Mouse (Mus musculus) embryonic facial prominence, embryonic 13.5 days (tissue): ENCODE data around the gene P3h2. TPM values are rescaled to one million over a fixed set of nuclear protein-coding genes. Genes with fewer than 3 reads are reported as not detected.

Experiments used
- ATAC-seq: fragments of 200-750 bp; cut with Nextera tagmentation; 2 replicates; pipeline ENCODE4 v1.8.0; 2017; ENCODE audit warnings: low read depth; ENCODE audit not compliant: insufficient number of reproducible peaks, insufficient read depth, low FRiP score, low TSS enrichment
- H3K27ac ChIP-seq: fragments of 300-500 bp; sonication (generic); 2 replicates; pipeline ENCODE4 v1.5.1; 2015; ENCODE audit warnings: moderate library complexity, mild to moderate bottlenecking, inconsistent platforms
- H3K27me3 ChIP-seq: fragments of 300-500 bp; sonication (generic); 2 replicates; pipeline ENCODE4 v1.6.1; 2015; ENCODE audit warnings: mild to moderate bottlenecking, inconsistent platforms
- H3K36me3 ChIP-seq: fragments of 300-500 bp; sonication (generic); 2 replicates; pipeline ENCODE4 v1.6.1; 2015; ENCODE audit warnings: mild to moderate bottlenecking, inconsistent platforms
- H3K4me1 ChIP-seq: fragments of 300-500 bp; sonication (generic); 2 replicates; pipeline ENCODE4 v1.6.1; 2015; ENCODE audit warnings: inconsistent platforms
- H3K4me2 ChIP-seq: fragments of 300-500 bp; sonication (generic); 2 replicates; pipeline ENCODE4 v1.6.1; 2015; ENCODE audit warnings: moderate library complexity, mild to moderate bottlenecking, inconsistent platforms
- H3K4me3 ChIP-seq: fragments of 300-500 bp; sonication (generic); 2 replicates; pipeline ENCODE4 v1.5.1; 2015; ENCODE audit warnings: mild to moderate bottlenecking, inconsistent platforms
- H3K9ac ChIP-seq: fragments of 300-500 bp; sonication (generic); 2 replicates; pipeline ENCODE4 v1.6.1; 2015; ENCODE audit warnings: mild to moderate bottlenecking, inconsistent platforms
- H3K9me3 ChIP-seq: fragments of 300-500 bp; sonication (generic); 2 replicates; pipeline ENCODE4 v1.6.1; 2016; ENCODE audit warnings: inconsistent platforms
- WGBS: fragments of 180-500 bp; shearing (Covaris S2); methylation state at CpG from one replicate; pipeline ENCODE4 v1.1.7; 2015; ENCODE audit warnings: mixed read lengths; 5-methylcytosine and 5-hydroxymethylcytosine counted together
- polyA plus RNA-seq: library from polyadenylated mRNA; unstranded; fragments of >200 nt; fragmentation: Nextera tagmentation; extraction: Ambion mirVana; gene quantifications from 2 replicates; pipeline ENCODE4 v1.2.1, GENCODE M21; 2015

Gene P3h2
- 2.5 and 3.3 TPM in 2 replicates for polyA plus RNA-seq

GRCm38 (mm10) chr16:26105115-26105974 is at the start of gene P3h2:
Gene P3h2, minus strand, starts transcription at chr16:26105784.
- peak within 1 kb of the TSS; percentile 87 for H3K27ac ChIP-seq
- no peaks in the 10 kb centered on the region for H3K9me3 ChIP-seq
- WGBS: under 1% methylated on average over 95 of the region's 101 CpGs
- no peaks in the 10 kb centered on the region for H3K27me3 ChIP-seq
- peak within 1 kb of the TSS; percentile 84 for H3K4me2 ChIP-seq
- peak within 1 kb of the TSS; percentile 84 for H3K9ac ChIP-seq
- no peaks in the 10 kb centered on the region for H3K36me3 ChIP-seq
- ATAC-seq: peak; percentile 84
- H3K4me1 ChIP-seq: peaks cover 27% of the 10 kb centered on the region
- H3K4me3 ChIP-seq: peak within 1 kb of the TSS; percentile 76

GRCm38 (mm10) chr16:26152258-26152657 is 46.7 kb upstream of the P3h2 start:
- no peak overlapping the region for H3K4me2 ChIP-seq
- 80% methylated on average over 2 of the region's 2 CpGs for WGBS
- no peaks in the 10 kb centered on the region for H3K9me3 ChIP-seq
- H3K4me3 ChIP-seq: no peak overlapping the region
- no peak overlapping the region for H3K9ac ChIP-seq
- H3K27me3 ChIP-seq: no peaks in the 10 kb centered on the region
- H3K27ac ChIP-seq: no peak overlapping the region
- no peaks in the 10 kb centered on the region for H3K36me3 ChIP-seq
- ATAC-seq: no peak
- H3K4me1 ChIP-seq: no peaks in the 10 kb centered on the region

GRCm38 (mm10) chr16:26150943-26151342 is 45.4 kb upstream of the P3h2 start:
- no peak for ATAC-seq
- no peak overlapping the region for H3K4me2 ChIP-seq
- H3K9ac ChIP-seq: no peak overlapping the region
- H3K4me3 ChIP-seq: no peak overlapping the region
- no peak overlapping the region for H3K27ac ChIP-seq
- H3K36me3 ChIP-seq: no peaks in the 10 kb centered on the region
- no peaks in the 10 kb centered on the region for H3K4me1 ChIP-seq
- 88% methylated on average over 1 of the region's 1 CpGs for WGBS
- H3K9me3 ChIP-seq: no peaks in the 10 kb centered on the region
- no peaks in the 10 kb centered on the region for H3K27me3 ChIP-seq

- Histone ChIP-seq H3K9me3 (no peaks in the 10 kb centered on the region), H3K4me3 (no peak overlapping the region), H3K36me3 (no peaks in the 10 kb centered on the region), H3K4me1 (peaks cover 3% of the 10 kb centered on the region), H3K27ac (no peak overlapping the region), H3K27me3 (no peaks in the 10 kb centered on the region), H3K9ac (no peak overlapping the region), H3K4me2 (no peak overlapping the region)
- WGBS: 86% methylated on average over 1 of the region's 1 CpGs
- ATAC-seq: no peak
Measured at GRCm38 (mm10) chr16:26146853-26147252, 41.3 kb upstream of the P3h2 start.

- H3K27me3 ChIP-seq: no peaks in the 10 kb centered on the region
- no peak overlapping the region for H3K9ac ChIP-seq
- H3K36me3 ChIP-seq: no peaks in the 10 kb centered on the region
- H3K4me1 ChIP-seq: no peaks in the 10 kb centered on the region
- no peak overlapping the region for H3K27ac ChIP-seq
- no peak overlapping the region for H3K4me2 ChIP-seq
- 47% methylated on average over 1 of the region's 1 CpGs for WGBS
- H3K4me3 ChIP-seq: no peak overlapping the region
- no peaks in the 10 kb centered on the region for H3K9me3 ChIP-seq
- ATAC-seq: no peak
Measured at GRCm38 (mm10) chr16:26131126-26131525, 25.5 kb upstream of the P3h2 start.

GRCm38 (mm10) chr16:26106618-26107017 is 1.0 kb upstream of the P3h2 start:
- Histone ChIP-seq H3K9ac (no peak overlapping the region), H3K4me1 (peaks cover 21% of the 10 kb centered on the region), H3K27ac (no peak overlapping the region), H3K4me2 (0 out of 2 replicates have a peak overlapping the region, but pooled peaks have one; percentile 84), H3K27me3 (no peaks in the 10 kb centered on the region), H3K36me3 (no peaks in the 10 kb centered on the region), H3K4me3 (no peak overlapping the region), H3K9me3 (no peaks in the 10 kb centered on the region)
- no peak for ATAC-seq
- WGBS: 77% methylated on average over 5 of the region's 5 CpGs

GRCm38 (mm10) chr16:26106041-26106617 is 545 bp upstream of the P3h2 start:
- Histone ChIP-seq H3K27me3 (no peaks in the 10 kb centered on the region), H3K4me1 (peaks cover 22% of the 10 kb centered on the region), H3K27ac (peak overlapping the region; percentile 87), H3K36me3 (no peaks in the 10 kb centered on the region), H3K4me3 (peak overlapping the region; percentile 76), H3K4me2 (peak overlapping the region; percentile 84), H3K9ac (peak overlapping the region; percentile 84), H3K9me3 (no peaks in the 10 kb centered on the region)
- ATAC-seq: peak; percentile 38
- WGBS: 4% methylated on average over 5 of the region's 5 CpGs

GRCm38 (mm10) chr16:26104274-26104673 is 1.3 kb downstream of the P3h2 start:
- Histone ChIP-seq H3K27me3 (no peaks in the 10 kb centered on the region), H3K4me3 (peak overlapping the region; percentile 76), H3K27ac (no peak overlapping the region), H3K4me1 (peaks cover 35% of the 10 kb centered on the region), H3K9ac (peak overlapping the region; percentile 84; the same call in 1 of the 2 replicates), H3K4me2 (peak overlapping the region; percentile 84), H3K36me3 (no peaks in the 10 kb centered on the region), H3K9me3 (no peaks in the 10 kb centered on the region)
- ATAC-seq: no peak
- WGBS: 40% methylated on average over 4 of the region's 4 CpGs

- no peaks in the 10 kb centered on the region for H3K9me3 ChIP-seq
- ATAC-seq: no peak
- no peak overlapping the region for H3K4me3 ChIP-seq
- no peak overlapping the region for H3K27ac ChIP-seq
- H3K36me3 ChIP-seq: no peaks in the 10 kb centered on the region
- H3K4me2 ChIP-seq: peak overlapping the region; percentile 84
- 80% methylated on average over 2 of the region's 2 CpGs for WGBS
- H3K9ac ChIP-seq: no peak overlapping the region
- peaks cover 41% of the 10 kb centered on the region for H3K4me1 ChIP-seq
- H3K27me3 ChIP-seq: no peaks in the 10 kb centered on the region
Measured at GRCm38 (mm10) chr16:26102856-26103255, 2.7 kb downstream of the P3h2 start.

GRCm38 (mm10) chr16:26100167-26100566 is 5.4 kb downstream of the P3h2 start:
- 29% methylated on average over 4 of the region's 4 CpGs for WGBS
- Histone ChIP-seq H3K27ac (peak overlapping the region; percentile 34; the same call in 1 of the 2 replicates), H3K9ac (no peak overlapping the region), H3K4me3 (no peak overlapping the region), H3K36me3 (no peaks in the 10 kb centered on the region), H3K9me3 (no peaks in the 10 kb centered on the region), H3K27me3 (no peaks in the 10 kb centered on the region), H3K4me1 (peaks cover 44% of the 10 kb centered on the region), H3K4me2 (no peak overlapping the region)
- ATAC-seq: no peak

- Histone ChIP-seq H3K27ac (no peak overlapping the region), H3K9me3 (no peaks in the 10 kb centered on the region), H3K36me3 (no peaks in the 10 kb centered on the region), H3K4me3 (no peak overlapping the region), H3K9ac (no peak overlapping the region), H3K27me3 (no peaks in the 10 kb centered on the region), H3K4me2 (no peak overlapping the region), H3K4me1 (peaks cover 30% of the 10 kb centered on the region)
- 71% methylated on average over 7 of the region's 7 CpGs for WGBS
- ATAC-seq: no peak
Measured at GRCm38 (mm10) chr16:26095696-26096284, 9.8 kb downstream of the P3h2 start.
